Mouse (Mus musculus): ENCODE data around the gene Lrrc3c. TPM values are rescaled to one million over a fixed set of nuclear protein-coding genes. Genes with fewer than 3 reads are reported as not detected.

The Lrrc3c gene
- polyA plus RNA-seq, 1 experiment: not detected

DNA sequence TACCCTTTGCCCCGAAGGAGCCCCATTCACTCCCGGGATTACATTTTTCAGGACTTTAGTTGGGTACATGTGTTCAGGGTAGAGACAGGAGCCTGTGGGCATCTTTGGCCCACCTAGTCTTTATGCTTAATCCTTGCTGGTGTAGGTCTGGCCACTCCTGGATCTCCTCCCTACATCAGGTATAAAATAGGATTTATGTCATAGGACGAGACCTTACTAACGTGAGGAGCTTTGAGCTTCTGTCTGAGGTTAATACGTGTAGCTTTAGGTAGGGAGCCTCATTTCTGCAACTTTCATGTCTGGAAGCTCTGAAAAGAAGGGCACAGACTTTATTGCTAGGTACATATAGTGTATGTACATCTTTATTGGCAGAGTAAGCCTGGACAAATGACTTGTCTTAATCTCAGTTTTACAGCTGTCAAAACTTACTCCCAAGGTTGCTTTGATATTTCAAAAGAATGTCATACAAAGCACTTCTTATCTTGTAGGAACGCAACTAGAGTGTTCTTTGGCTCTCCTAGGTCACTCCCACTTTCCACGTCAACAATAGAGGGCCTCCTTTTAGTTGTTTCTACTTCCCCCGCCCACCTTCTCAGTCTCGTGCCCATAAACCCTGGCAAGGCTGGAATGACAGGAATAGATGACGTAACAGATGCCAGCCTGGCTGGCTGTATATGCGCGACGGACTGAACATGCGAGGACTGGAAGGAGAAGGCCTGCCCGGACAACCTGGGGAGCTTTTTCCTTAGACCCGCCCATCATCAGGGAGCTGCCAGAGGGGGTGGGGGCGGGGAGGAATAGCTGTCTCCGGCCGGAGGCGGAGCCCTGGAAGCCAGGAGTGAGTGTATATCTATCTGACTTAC is 10.2 kb upstream of the Lrrc3c start:
- no peak for TF ChIP-seq POLR2A (IDR thresholded peaks at IDR 0.05; ENCODE audit: borderline replicate concordance, control insufficient read depth, low read depth, low read length)
- TF ChIP-seq CTCF (IDR thresholded peaks at IDR 0.05; ENCODE audit: control insufficient read depth, insufficient read depth, low read length): no peak
- Histone ChIP-seq H3K27ac (ENCODE audit: control insufficient read depth, insufficient read depth, low read depth, low read length, poor library complexity) (peak overlapping the region; percentile 94), H3K4me1 (ENCODE audit: control insufficient read depth, insufficient read depth, low read length) (peaks cover 4% of the 10 kb centered on the region), H3K4me3 (replicated peaks; ENCODE audit: control insufficient read depth, low read depth, low read length) (peak overlapping the region; percentile 67)
- WGBS: 11% methylated on average over 20 of the region's 20 CpGs

DNA sequence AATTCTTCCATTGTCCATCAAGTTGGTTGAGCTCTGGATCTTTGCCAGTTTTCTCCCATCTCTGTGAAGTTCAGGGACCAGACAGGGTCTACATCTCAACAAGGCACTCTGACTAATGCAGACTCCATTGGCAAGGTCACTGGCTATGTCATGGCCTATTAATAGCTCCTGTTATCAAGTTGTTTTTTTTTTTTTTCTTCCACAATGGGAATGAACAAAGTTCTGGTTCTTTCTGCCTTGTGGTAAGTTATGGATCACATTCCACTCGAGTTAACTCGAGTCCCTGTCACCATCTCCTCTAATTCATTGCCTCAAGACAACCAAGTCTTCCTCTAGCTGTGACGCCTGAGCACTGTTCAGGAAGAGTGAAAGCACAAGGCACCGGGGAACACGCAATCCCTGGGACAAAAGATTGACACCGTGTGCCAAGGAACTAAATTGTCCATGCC is 9.2 kb upstream of the Lrrc3c start:
- Histone ChIP-seq H3K27ac (ENCODE audit: control insufficient read depth, insufficient read depth, low read depth, low read length, poor library complexity) (no peak overlapping the region; the same call in 1 of the 2 replicates), H3K4me3 (replicated peaks; ENCODE audit: control insufficient read depth, low read depth, low read length) (no peak overlapping the region), H3K4me1 (ENCODE audit: control insufficient read depth, insufficient read depth, low read length) (peaks cover 4% of the 10 kb centered on the region)
- TF ChIP-seq POLR2A (IDR thresholded peaks at IDR 0.05; ENCODE audit: borderline replicate concordance, control insufficient read depth, low read depth, low read length) (no peak), CTCF (IDR thresholded peaks at IDR 0.05; ENCODE audit: control insufficient read depth, insufficient read depth, low read length) (no peak)
- WGBS: 46% methylated on average over 6 of the region's 6 CpGs

DNA sequence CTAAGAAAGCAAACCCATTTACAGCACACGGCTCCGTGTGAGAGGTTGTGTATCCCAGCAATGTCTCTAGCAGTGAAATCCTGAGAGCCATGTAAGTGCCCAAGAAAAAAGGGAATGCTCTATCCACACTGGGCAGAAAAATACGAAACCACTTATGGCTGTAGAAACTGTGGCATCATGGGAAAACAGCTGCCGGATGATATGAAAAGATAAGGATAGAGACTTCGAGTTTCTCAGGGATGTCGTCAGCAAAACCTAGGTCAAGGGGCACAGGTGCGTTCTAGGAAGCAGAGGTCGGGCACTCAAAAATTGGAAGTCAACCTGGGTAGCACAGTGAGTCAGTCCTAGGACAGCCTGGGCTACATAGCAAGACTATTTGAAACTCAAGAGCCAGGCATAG is 8.8 kb upstream of the Lrrc3c start:
- Histone ChIP-seq H3K4me3 (replicated peaks; ENCODE audit: control insufficient read depth, low read depth, low read length) (no peak overlapping the region), H3K4me1 (ENCODE audit: control insufficient read depth, insufficient read depth, low read length) (peaks cover 4% of the 10 kb centered on the region), H3K27ac (ENCODE audit: control insufficient read depth, insufficient read depth, low read depth, low read length, poor library complexity) (no peak overlapping the region)
- TF ChIP-seq CTCF (IDR thresholded peaks at IDR 0.05; ENCODE audit: control insufficient read depth, insufficient read depth, low read length) (no peak), POLR2A (IDR thresholded peaks at IDR 0.05; ENCODE audit: borderline replicate concordance, control insufficient read depth, low read depth, low read length) (no peak)
- WGBS: 78% methylated on average over 8 of the region's 8 CpGs

DNA sequence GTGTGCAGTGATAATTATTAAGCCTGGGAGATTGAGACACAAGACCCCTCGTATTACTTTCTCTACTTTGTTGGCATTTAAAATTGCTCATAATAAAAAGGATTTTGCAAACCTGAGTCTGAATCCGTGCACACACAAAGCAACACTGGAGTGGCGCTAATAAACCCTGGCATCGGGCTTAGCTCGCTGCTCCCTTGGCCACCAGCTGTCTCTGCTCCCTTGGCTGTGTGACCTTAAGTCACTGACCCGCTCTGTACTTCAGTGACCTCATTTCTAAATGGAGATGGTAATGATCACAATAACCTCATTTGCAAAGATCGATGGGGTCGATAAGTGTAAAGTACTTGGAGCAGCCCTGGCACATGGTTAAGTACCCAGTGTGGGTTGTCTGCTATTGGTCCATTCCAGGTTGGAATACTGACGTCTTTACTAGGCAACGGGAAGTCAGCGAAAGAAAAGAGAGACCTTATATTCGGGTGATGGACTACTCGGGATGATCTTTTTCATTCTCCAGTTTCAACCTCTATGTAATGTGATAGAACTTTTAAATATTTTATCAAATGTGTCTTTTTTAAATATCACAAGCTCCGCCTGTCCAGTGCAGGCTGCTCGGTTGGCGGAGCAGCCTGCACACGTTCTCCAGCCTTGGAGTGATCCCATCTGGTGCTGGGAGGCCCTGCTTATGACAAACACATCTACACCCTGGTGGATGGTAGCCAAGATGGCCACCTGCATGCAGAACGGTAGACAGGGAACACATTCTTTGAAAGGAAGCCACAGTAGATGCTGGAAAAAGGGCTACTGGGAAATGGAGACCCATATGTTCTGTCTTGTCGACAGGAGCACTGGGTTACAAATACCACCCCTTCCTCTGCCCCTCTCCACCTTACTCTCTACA is 7.3 kb upstream of the Lrrc3c start:
- TF ChIP-seq CTCF (IDR thresholded peaks at IDR 0.05; ENCODE audit: control insufficient read depth, insufficient read depth, low read length) (no peak), POLR2A (IDR thresholded peaks at IDR 0.05; ENCODE audit: borderline replicate concordance, control insufficient read depth, low read depth, low read length) (no peak)
- no peak overlapping the region for H3K4me3 ChIP-seq (replicated peaks; ENCODE audit: control insufficient read depth, low read depth, low read length)
- no peak overlapping the region for H3K27ac ChIP-seq (ENCODE audit: control insufficient read depth, insufficient read depth, low read depth, low read length, poor library complexity)
- peaks cover 4% of the 10 kb centered on the region for H3K4me1 ChIP-seq (ENCODE audit: control insufficient read depth, insufficient read depth, low read length)
- WGBS: 79% methylated on average over 19 of the region's 19 CpGs

DNA sequence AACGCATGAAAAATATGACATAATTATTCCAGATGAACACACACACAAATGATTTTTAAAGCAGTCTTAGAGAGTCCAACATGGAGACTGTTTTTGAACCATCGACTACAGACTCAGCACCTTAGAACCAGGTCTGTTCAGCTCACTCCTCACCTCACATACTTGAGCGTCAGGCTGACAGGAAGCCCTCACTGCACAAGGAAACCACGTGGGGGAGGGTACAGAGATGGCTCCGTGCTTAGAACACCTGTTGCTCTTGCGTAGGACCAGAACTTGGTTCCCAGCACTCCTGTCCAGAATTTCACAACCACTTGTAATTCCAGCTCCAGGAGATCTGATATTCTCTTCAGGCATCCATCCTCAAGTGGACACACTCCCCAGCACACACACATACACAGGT is 3.1 kb upstream of the Lrrc3c start:
- Histone ChIP-seq H3K4me3 (replicated peaks; ENCODE audit: control insufficient read depth, low read depth, low read length) (no peak overlapping the region), H3K4me1 (ENCODE audit: control insufficient read depth, insufficient read depth, low read length) (no peaks in the 10 kb centered on the region; the same call in 1 of the 2 replicates), H3K27ac (ENCODE audit: control insufficient read depth, insufficient read depth, low read depth, low read length, poor library complexity) (no peak overlapping the region)
- TF ChIP-seq CTCF (IDR thresholded peaks at IDR 0.05; ENCODE audit: control insufficient read depth, insufficient read depth, low read length) (no peak), POLR2A (IDR thresholded peaks at IDR 0.05; ENCODE audit: borderline replicate concordance, control insufficient read depth, low read depth, low read length) (no peak)
- WGBS: 42% methylated on average over 6 of the region's 6 CpGs

DNA sequence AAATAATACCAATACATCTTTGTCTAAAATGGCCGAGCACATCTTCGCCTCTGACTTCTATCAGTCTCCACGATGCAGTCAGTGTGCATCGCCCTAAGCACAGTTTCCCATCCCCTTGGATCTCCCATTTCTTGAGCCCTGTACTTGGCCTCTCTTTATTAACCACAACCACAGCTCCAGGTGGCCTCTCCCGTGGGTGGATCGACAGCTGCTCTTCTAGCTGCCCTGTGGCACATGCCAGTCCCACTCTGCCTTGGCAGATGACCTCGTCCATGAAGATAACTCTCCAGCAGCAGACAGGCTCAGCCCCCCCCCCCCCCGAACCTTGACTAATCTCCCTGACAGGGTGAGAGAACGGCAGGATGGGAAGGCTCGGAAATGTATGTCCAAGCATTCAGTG is 2.6 kb upstream of the Lrrc3c start:
- no peak for TF ChIP-seq POLR2A (IDR thresholded peaks at IDR 0.05; ENCODE audit: borderline replicate concordance, control insufficient read depth, low read depth, low read length)
- TF ChIP-seq CTCF (IDR thresholded peaks at IDR 0.05; ENCODE audit: control insufficient read depth, insufficient read depth, low read length): no peak
- H3K4me3 ChIP-seq (replicated peaks; ENCODE audit: control insufficient read depth, low read depth, low read length): no peak overlapping the region
- WGBS: 59% methylated on average over 10 of the region's 10 CpGs
- H3K27ac ChIP-seq (ENCODE audit: control insufficient read depth, insufficient read depth, low read depth, low read length, poor library complexity): no peak overlapping the region
- H3K4me1 ChIP-seq (ENCODE audit: control insufficient read depth, insufficient read depth, low read length): no peaks in the 10 kb centered on the region; the same call in 1 of the 2 replicates

DNA sequence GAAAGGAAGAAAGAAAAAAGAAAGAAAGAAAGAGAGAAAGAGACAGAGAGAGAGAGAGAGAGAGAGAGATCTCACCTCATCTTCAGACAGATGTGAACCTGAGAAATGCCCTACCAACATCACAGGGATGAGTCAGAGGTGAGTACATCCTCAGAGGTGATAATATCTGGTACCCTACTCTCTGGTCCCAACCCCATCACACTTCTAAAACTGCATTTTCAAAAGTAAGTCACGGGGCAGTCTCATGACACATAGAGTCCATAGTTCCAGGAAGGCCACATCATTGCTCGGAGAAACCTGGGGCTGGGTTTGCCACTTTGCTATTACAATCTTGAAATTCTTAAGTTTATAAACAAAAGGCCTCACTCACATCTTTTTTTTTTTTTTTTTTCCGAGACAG is 2.1 kb upstream of the Lrrc3c start:
- H3K4me3 ChIP-seq (replicated peaks; ENCODE audit: control insufficient read depth, low read depth, low read length): no peak overlapping the region
- no peak for TF ChIP-seq CTCF (IDR thresholded peaks at IDR 0.05; ENCODE audit: control insufficient read depth, insufficient read depth, low read length)
- no peak for TF ChIP-seq POLR2A (IDR thresholded peaks at IDR 0.05; ENCODE audit: borderline replicate concordance, control insufficient read depth, low read depth, low read length)
- no peaks in the 10 kb centered on the region; the same call in 1 of the 2 replicates for H3K4me1 ChIP-seq (ENCODE audit: control insufficient read depth, insufficient read depth, low read length)
- no peak overlapping the region for H3K27ac ChIP-seq (ENCODE audit: control insufficient read depth, insufficient read depth, low read depth, low read length, poor library complexity)
- 76% methylated on average over 3 of the region's 3 CpGs for WGBS

DNA sequence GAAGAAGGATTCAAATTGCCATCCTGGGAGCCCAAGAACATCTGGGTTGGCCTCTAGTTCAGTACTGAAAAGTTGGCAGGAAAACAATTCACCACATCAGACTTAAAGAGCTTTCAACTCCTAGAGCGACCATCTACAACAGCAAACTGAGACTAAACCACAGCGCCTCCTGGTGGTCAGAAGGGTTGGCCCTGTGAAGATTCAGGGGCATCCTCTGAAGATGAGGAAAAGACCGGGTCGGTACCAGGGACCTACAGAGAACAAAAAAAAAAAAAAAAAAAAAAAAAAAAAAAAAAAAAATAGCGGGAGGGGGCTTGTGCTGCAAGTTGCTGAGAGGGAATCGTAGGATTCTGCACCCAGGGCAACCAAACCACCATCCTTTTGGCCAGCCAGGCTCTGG is 728 bp upstream of the Lrrc3c start:
- Histone ChIP-seq H3K4me3 (replicated peaks; ENCODE audit: control insufficient read depth, low read depth, low read length) (no peak overlapping the region), H3K4me1 (ENCODE audit: control insufficient read depth, insufficient read depth, low read length) (no peaks in the 10 kb centered on the region; the same call in 1 of the 2 replicates), H3K27ac (ENCODE audit: control insufficient read depth, insufficient read depth, low read depth, low read length, poor library complexity) (no peak overlapping the region)
- WGBS: 21% methylated on average over 5 of the region's 6 CpGs
- TF ChIP-seq POLR2A (IDR thresholded peaks at IDR 0.05; ENCODE audit: borderline replicate concordance, control insufficient read depth, low read depth, low read length): no peak
- peak; percentile 83 for TF ChIP-seq CTCF (IDR thresholded peaks at IDR 0.05; ENCODE audit: control insufficient read depth, insufficient read depth, low read length)

Data from bone marrow, adult 2 months (tissue).